8 mouse cellular contexts compared by ENCODE assay signal in the genomic region with DNA sequence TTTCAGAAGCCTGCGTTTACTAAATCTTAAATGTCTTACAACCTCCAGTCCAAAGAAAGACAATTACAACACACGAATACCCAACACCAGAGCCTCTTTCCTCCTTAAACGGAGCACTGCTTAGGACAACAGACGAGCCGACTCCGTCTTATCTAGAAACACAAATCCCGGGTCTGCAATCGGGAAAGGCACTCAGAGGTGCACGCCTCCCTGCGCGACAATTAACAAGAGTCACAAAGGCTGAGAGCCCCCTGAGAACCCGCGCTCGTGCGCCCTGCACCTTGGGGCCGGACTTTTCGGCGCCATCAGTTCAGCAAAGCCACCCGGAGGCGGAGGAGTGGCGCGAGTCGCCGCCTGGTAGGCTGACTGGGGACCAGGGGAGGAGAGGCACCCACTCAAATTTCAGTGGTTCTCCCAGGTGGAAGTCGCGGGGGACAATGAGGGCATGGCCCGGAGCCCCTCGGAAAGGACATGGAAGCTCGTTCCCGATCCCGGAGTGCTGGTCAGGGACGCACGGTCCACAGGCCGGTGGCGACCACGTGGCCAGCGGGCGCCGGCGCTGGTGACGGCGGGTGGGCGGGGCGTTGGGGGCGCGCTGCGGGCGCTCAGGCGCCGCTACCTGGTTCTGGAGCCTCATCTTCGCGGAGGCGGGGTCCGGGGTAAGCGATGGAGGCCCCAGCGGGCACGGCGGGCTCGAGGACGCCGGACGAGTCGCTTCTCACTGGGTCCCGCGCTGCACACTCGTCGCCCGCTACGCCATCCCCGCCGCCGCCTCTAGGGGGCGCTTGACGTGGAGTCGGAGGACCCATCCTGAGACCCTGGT. TPM values are rescaled to one million over a fixed set of nuclear protein-coding genes. Genes with fewer than 3 reads are reported as not detected.
A peak's percentile ranks its signal among the peaks of the same experiment; 100 is the strongest.
DNase-seq lines count a peak whose midpoint lies in the region; ATAC-seq and TF ChIP-seq lines count a peak whose summit lies in the region.

Elavl4 (minus strand) TSS at position 732 of the 823 bp plus-strand sequence.

- peak within 1 kb of the TSS; percentile 94 for H3K4me2 ChIP-seq in heart, postnatal 0 days (ENCODE audit: low read depth, low read length)
- peak within 1 kb of the TSS; percentile 67 for H3K4me2 ChIP-seq in liver, embryonic 13.5 days

- no peaks in the 10 kb centered on the region for H3K9me3 ChIP-seq in megakaryocyte, embryonic 14.5 days
- H3K9me3 ChIP-seq in forebrain, embryonic 10.5 days = no peaks in the 10 kb centered on the region
- H3K9me3 ChIP-seq in heart, postnatal 0 days (replicated peaks; ENCODE audit: control insufficient read depth, low read length) = no peaks in the 10 kb centered on the region
- H3K9me3 ChIP-seq in liver, embryonic 13.5 days (replicated peaks) = no peaks in the 10 kb centered on the region

- WGBS in forebrain, embryonic 10.5 days = under 1% methylated on average over 75 of the region's 75 CpGs
- under 1% methylated on average over 73 of the region's 75 CpGs for WGBS in heart, postnatal 0 days
- under 1% methylated on average over 71 of the region's 75 CpGs for WGBS in liver, embryonic 13.5 days (ENCODE audit: insufficient replicate concordance)

- peaks cover 23% of the 10 kb centered on the region for H3K27me3 ChIP-seq in megakaryocyte, embryonic 14.5 days (replicated peaks)
- no peaks in the 10 kb centered on the region for H3K27me3 ChIP-seq in forebrain, embryonic 10.5 days (ENCODE audit: poor library complexity, severe bottlenecking)
- H3K27me3 ChIP-seq in heart, postnatal 0 days (ENCODE audit: control insufficient read depth, insufficient read depth, low read length) = no peaks in the 10 kb centered on the region
- peaks cover 20% of the 10 kb centered on the region for H3K27me3 ChIP-seq in liver, embryonic 13.5 days

- H3K27ac ChIP-seq in forebrain, embryonic 10.5 days = peak within 1 kb of the TSS; percentile 98
- peak within 1 kb of the TSS; percentile 52; the same call in 1 of the 2 replicates for H3K27ac ChIP-seq in heart, postnatal 0 days (ENCODE audit: low read depth)
- H3K27ac ChIP-seq in liver, embryonic 13.5 days = no peak within 1 kb of the TSS

- TF ChIP-seq EP300 in heart, postnatal 0 days (IDR thresholded peaks at IDR 0.05; ENCODE audit: low read depth) = no peak

- no peaks in the 10 kb centered on the region for H3K36me3 ChIP-seq in megakaryocyte, embryonic 14.5 days (replicated peaks; ENCODE audit: low read length)
- no peaks in the 10 kb centered on the region for H3K36me3 ChIP-seq in forebrain, embryonic 10.5 days (replicated peaks)
- H3K36me3 ChIP-seq in heart, postnatal 0 days (replicated peaks; ENCODE audit: control insufficient read depth, insufficient read depth, low read length) = no peaks in the 10 kb centered on the region
- no peaks in the 10 kb centered on the region for H3K36me3 ChIP-seq in liver, embryonic 13.5 days

- peak within 1 kb of the TSS; percentile 52 for H3K9ac ChIP-seq in heart, postnatal 0 days (replicated peaks; ENCODE audit: low read depth, low read length)
- peak within 1 kb of the TSS; percentile 29; the same call in 1 of the 2 replicates for H3K9ac ChIP-seq in liver, embryonic 13.5 days

- peak within 1 kb of the TSS; percentile 91 for H3K4me3 ChIP-seq in megakaryocyte, embryonic 14.5 days (replicated peaks)
- H3K4me3 ChIP-seq in forebrain, embryonic 10.5 days = peak within 1 kb of the TSS; percentile 80
- peak within 1 kb of the TSS; percentile 74 for H3K4me3 ChIP-seq in heart, postnatal 0 days (ENCODE audit: low read depth, low read length)
- H3K4me3 ChIP-seq in liver, embryonic 13.5 days (replicated peaks) = peak within 1 kb of the TSS; percentile 55

- DNase-seq in forebrain, embryonic 10.5 days (ENCODE audit: extremely low spot score, low spot score) = peak; percentile 90
- peak; percentile 44 for DNase-seq in heart, postnatal 0 days (ENCODE audit: low spot score)
- peak; percentile 3 to 67 for DNase-seq in kidney, postnatal 36 days
- DNase-seq in liver, embryonic 13.5 days = peak; percentile 11
- peak; percentile 37 for DNase-seq in ovary, adult 18-20 months (ENCODE audit: low spot score)
- peak; percentile 43 for DNase-seq in thymus, postnatal 0 days (ENCODE audit: low spot score)

- no peak; the same call in 1 of the 2 replicates for ATAC-seq in megakaryocyte, adult 5-6 weeks (ENCODE audit: poor library complexity, severe bottlenecking)
- peak; percentile 87 for ATAC-seq in heart, postnatal 0 days (ENCODE audit: insufficient read depth, low read depth)
- ATAC-seq in liver, embryonic 13.5 days (ENCODE audit: low read depth) = peak; percentile 72

- peaks cover 12% of the 10 kb centered on the region for H3K4me1 ChIP-seq in megakaryocyte, embryonic 14.5 days
- H3K4me1 ChIP-seq in forebrain, embryonic 10.5 days = peaks cover 24% of the 10 kb centered on the region
- no peaks in the 10 kb centered on the region for H3K4me1 ChIP-seq in heart, postnatal 0 days (ENCODE audit: control insufficient read depth, insufficient read depth)
- 0 out of 2 replicates have a peak, but pooled peaks cover 2% of the 10 kb centered on the region for H3K4me1 ChIP-seq in liver, embryonic 13.5 days (replicated peaks)

- peak; percentile 62 for TF ChIP-seq CTCF in heart, postnatal 0 days (IDR thresholded peaks at IDR 0.05; ENCODE audit: low read depth)

RNA-seq across cellular contexts. Expression of gene Elavl4, which starts in this region (rescaled TPM):
- not detected in 2 replicates for polyA plus RNA-seq in megakaryocyte, embryonic 14.5 days (2012; ENCODE audit: insufficient read depth, low replicate concordance)
- total RNA-seq in megakaryocyte, adult 5-6 weeks (2015) = not detected in 2 replicates
- total RNA-seq in megakaryocyte, adult 5-6 weeks (2017) = not detected in 2 replicates
- polyA plus RNA-seq in forebrain, embryonic 10.5 days (2016; fragmentation: Nextera tagmentation; extraction: Ambion mirVana) = 47.6 and 59.6 TPM in 2 replicates
- 1.9 TPM in 1 of 2 replicates, not detected in the other for total RNA-seq in heart, postnatal 0 days (2014; rRNA removed; ENCODE audit: low replicate concordance)
- polyA plus RNA-seq in heart, postnatal 0 days (2015; fragmentation: Nextera tagmentation; extraction: Ambion mirVana) = 0.98 and 1.5 TPM in 2 replicates
- 0.54 and 0.70 TPM in 2 replicates for polyA plus RNA-seq in liver, embryonic 13.5 days (2015; fragmentation: Nextera tagmentation; extraction: Ambion mirVana)
- 15.4 and 15.5 TPM in 2 replicates for polyA plus RNA-seq in thymus, postnatal 0 days (2015; fragmentation: Nextera tagmentation; extraction: Ambion mirVana)

Comparison
In these comparisons a context has a peak if more than half of its experiments do, and no peak if none do; other contexts are left out.
1. Peak in DNase-seq, ATAC-seq, H3K4me3 ChIP-seq, H3K9ac ChIP-seq and H3K4me2 ChIP-seq in liver, embryonic 13.5 days; RNA of the gene not detected or under 1 TPM.
2. DNase-seq: peak in every context shown above with its lines; median percentile 90 in forebrain, embryonic 10.5 days; 44 in heart, postnatal 0 days; 43 in thymus, postnatal 0 days; 37 in ovary, adult 18-20 months; 35 in kidney, postnatal 36 days; 11 in liver, embryonic 13.5 days.